ENCODE assay signal across 9 mouse cellular contexts in the genomic region with DNA sequence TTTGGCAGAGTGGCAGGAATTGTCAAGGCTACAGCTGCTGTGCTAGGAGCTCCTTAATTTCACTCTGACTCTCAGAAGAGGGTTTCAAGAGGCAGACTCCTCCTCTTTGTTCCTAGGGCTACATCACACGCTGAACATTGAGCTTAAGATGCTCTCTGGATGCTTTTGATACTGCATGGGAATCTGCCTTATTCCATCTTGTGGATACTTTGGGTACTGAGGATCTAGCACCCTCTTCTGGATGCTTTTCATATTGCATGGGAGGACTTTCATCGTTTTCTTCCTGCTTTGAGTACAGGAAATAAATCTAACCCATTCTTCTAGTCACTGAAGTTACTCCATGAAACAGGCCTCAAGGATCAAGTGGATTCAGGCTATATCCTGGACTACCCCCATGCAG.
DNase-seq lines count a peak whose midpoint lies in the region; ATAC-seq and TF ChIP-seq lines count a peak whose summit lies in the region.
"Had no signal": no experiment of that assay in that cellular context is flagged by ENCODE, and none has a peak within 500 bp of the region (broad histone marks: within the 10 kb centered on the region; RNA-seq: fewer than 3 reads in every experiment).

No protein-coding gene starts in this region.

- TF ChIP-seq POLR2A in brain, embryonic 14.5 days (IDR thresholded peaks at IDR 0.05; ENCODE audit: borderline replicate concordance, extremely low read depth, insufficient read depth, insufficient read length, poor library complexity, severe bottlenecking) = no peak

- peak; percentile 71; the same call in 1 of the 2 replicates for TF ChIP-seq CTCF in brain, embryonic 14.5 days (IDR thresholded peaks at IDR 0.05; ENCODE audit: borderline replicate concordance, extremely low read depth, insufficient read depth, insufficient read length)

- H3K4me3 ChIP-seq in forebrain, embryonic 16.5 days (replicated peaks; ENCODE audit: low read length) = no peak overlapping the region
- H3K4me3 ChIP-seq in neural tube, embryonic 12.5 days = no peak overlapping the region
- H3K4me3 ChIP-seq: heart, embryonic 15.5 days had no signal

- no peaks in the 10 kb centered on the region for H3K9me3 ChIP-seq in forebrain, embryonic 16.5 days (ENCODE audit: control insufficient read depth, low read length)
- H3K9me3 ChIP-seq in neural tube, embryonic 12.5 days = no peaks in the 10 kb centered on the region
- H3K9me3 ChIP-seq: heart, embryonic 15.5 days had no signal

- intact Hi-C loops in left cerebral cortex, postnatal 4 days (cut with DNase I) = loop anchor here (1.0 to 2.0 kb wide), 2 partner anchors 514 to 718 kb away; a partner anchor contains a TSS

- no peaks in the 10 kb centered on the region for H3K27me3 ChIP-seq in forebrain, embryonic 16.5 days (replicated peaks; ENCODE audit: control insufficient read depth, insufficient read depth, low read length)
- H3K27me3 ChIP-seq in neural tube, embryonic 12.5 days (replicated peaks) = no peaks in the 10 kb centered on the region
- H3K27me3 ChIP-seq: heart, embryonic 15.5 days had no signal

- H3K27ac ChIP-seq in forebrain, embryonic 16.5 days (ENCODE audit: low read length) = no peak overlapping the region
- H3K27ac ChIP-seq in neural tube, embryonic 12.5 days = no peak overlapping the region
- H3K27ac ChIP-seq: heart, embryonic 15.5 days had no signal

- 4% methylated on average over 2 of the region's 2 CpGs for WGBS in forebrain, embryonic 16.5 days
- WGBS in neural tube, embryonic 12.5 days = 12% methylated on average over 2 of the region's 2 CpGs

- no peaks in the 10 kb centered on the region for H3K36me3 ChIP-seq in forebrain, embryonic 16.5 days (ENCODE audit: control insufficient read depth, insufficient read depth)
- H3K36me3 ChIP-seq in neural tube, embryonic 12.5 days = no peaks in the 10 kb centered on the region
- H3K36me3 ChIP-seq: heart, embryonic 15.5 days had no signal

- H3K9ac ChIP-seq in forebrain, embryonic 16.5 days (replicated peaks; ENCODE audit: low read depth, low read length) = no peak overlapping the region
- H3K9ac ChIP-seq in neural tube, embryonic 12.5 days = no peak overlapping the region
- H3K9ac ChIP-seq: heart, embryonic 15.5 days had no signal

- peak; percentile 81 for ATAC-seq in forebrain, embryonic 16.5 days
- ATAC-seq in neural tube, embryonic 12.5 days (ENCODE audit: low FRiP score, low read depth) = 0 out of 2 replicates have a peak, but pooled peaks have one; percentile 48
- ATAC-seq in activated CD4-positive, CD25-positive, alpha-beta regulatory T cell, adult 4 months = no peak

- no peaks in the 10 kb centered on the region for H3K4me1 ChIP-seq in forebrain, embryonic 16.5 days (replicated peaks; ENCODE audit: control insufficient read depth, insufficient read depth, low read length)
- H3K4me1 ChIP-seq in neural tube, embryonic 12.5 days = no peaks in the 10 kb centered on the region
- H3K4me1 ChIP-seq: heart, embryonic 15.5 days had no signal

- H3K4me2 ChIP-seq in forebrain, embryonic 16.5 days (ENCODE audit: low read length) = no peak overlapping the region
- no peak overlapping the region for H3K4me2 ChIP-seq in neural tube, embryonic 12.5 days (replicated peaks)
- H3K4me2 ChIP-seq: heart, embryonic 15.5 days had no signal

- peak; percentile 39 for DNase-seq in left cerebral cortex, adult 11 months (ENCODE audit: low spot score)
- DNase-seq in left cerebral cortex, postnatal 4 days = no peak
- DNase-seq in brain, embryonic 14.5 days (ENCODE audit: low read depth) = peak; percentile 84
- peak; percentile 64 for DNase-seq in layer of hippocampus, adult 11-12 months (ENCODE audit: low spot score)
- DNase-seq in thymus, postnatal 14 days = no peak

Comparison
In these comparisons a context has a peak if more than half of its experiments do, and no peak if none do; other contexts are left out.
1. DNase-seq: peak in left cerebral cortex, adult 11 months (single experiment), brain, embryonic 14.5 days (single experiment) and layer of hippocampus, adult 11-12 months (single experiment); none in left cerebral cortex, postnatal 4 days (single experiment) and thymus, postnatal 14 days (single experiment).